Mouse (Mus musculus): ENCODE results near the gene Rasgef1b. TPM values are rescaled to one million over a fixed set of nuclear protein-coding genes. Genes with fewer than 3 reads are reported as not detected.

Gene Rasgef1b
- total and polyA plus RNA-seq, 3 experiments = 0.17 to 0.26 (median 0.21) TPM

GRCm38 (mm10) chr5:99599376-99599775, 129.5 kb downstream of the Rasgef1b start:
- Histone ChIP-seq H3K9me3 (replicated peaks; ENCODE audit: low read length) (no peaks in the 10 kb centered on the region), H3K4me1 (ENCODE audit: control insufficient read depth in 1 of 2, insufficient read depth in 2 of 2) (peaks cover 0 to 5% of the 10 kb centered on the region in 2 experiments; a peak in 2 of 4 replicates), H3K36me3 (replicated peaks in 1 of 2; ENCODE audit: control insufficient read depth in 1 of 2, insufficient read depth in 1 of 2, low read length in 1 of 2) (no peaks in the 10 kb centered on the region), H3K27me3 (replicated peaks) (no peaks in the 10 kb centered on the region), H3K27ac (ENCODE audit: insufficient read depth, low read depth) (no peak overlapping the region), H3K79me2 (replicated peaks; ENCODE audit: control insufficient read depth, extremely low read depth, insufficient read depth, poor library complexity, severe bottlenecking) (no peaks in the 10 kb centered on the region), H3K4me3 (replicated peaks in 1 of 3; ENCODE audit: low read depth in 2 of 3, low read length in 2 of 3, poor library complexity in 1 of 3) (no peak overlapping the region), H3K4me2 (ENCODE audit: insufficient read depth, low read depth, poor library complexity, severe bottlenecking) (no peak overlapping the region), H3K9ac (ENCODE audit: insufficient read depth, low read depth) (no peak overlapping the region)
- in situ Hi-C loops (cut with MboI; ENCODE audit: low pct_ligation_motif_present, low pct_unique_long_range_greater_than_20kb, low sequenced_read_pairs) (no loop called here), dilution Hi-C loops (cut with MboI; ENCODE audit: extremely low pct_ligation_motif_present, extremely low pct_unique_long_range_greater_than_20kb, low sequenced_read_pairs) (no loop called here)
- TF ChIP-seq JUND (conservative IDR thresholded peaks at IDR 0.05; ENCODE audit: low read depth, low read length) = no peak
- TF ChIP-seq ZKSCAN1 (IDR thresholded peaks at IDR 0.05; ENCODE audit: borderline replicate concordance, low read depth, low read length) = no peak
- no peak for TF ChIP-seq ETS1 (conservative IDR thresholded peaks at IDR 0.05; ENCODE audit: low read depth, low read length)
- TF ChIP-seq ZNF384 (IDR thresholded peaks at IDR 0.05; ENCODE audit: low read depth, low read length) = no peak
- TF ChIP-seq UBTF (IDR thresholded peaks at IDR 0.05; ENCODE audit: low read depth, low read length) = no peak
- no peak for TF ChIP-seq BHLHE40 (IDR thresholded peaks at IDR 0.05; ENCODE audit: low read depth, low read length)
- no peak for TF ChIP-seq E2F4 (IDR thresholded peaks at IDR 0.05; ENCODE audit: insufficient replicate concordance, low read depth, low read length)
- TF ChIP-seq IRF4 (IDR thresholded peaks at IDR 0.05; ENCODE audit: low read depth, low read length) = no peak
- no peak for TF ChIP-seq HCFC1 (IDR thresholded peaks at IDR 0.05; ENCODE audit: low read depth, low read length)
- no peak for DNase-seq (ENCODE audit: extremely low read depth)

GRCm38 (mm10) chr5:99598470-99599110, 130.3 kb downstream of the Rasgef1b start:
- no peak overlapping the region for H3K9ac ChIP-seq (ENCODE audit: insufficient read depth, low read depth)
- in situ Hi-C loops (cut with MboI; ENCODE audit: low pct_ligation_motif_present, low pct_unique_long_range_greater_than_20kb, low sequenced_read_pairs) = no loop called here
- TF ChIP-seq MAZ (IDR thresholded peaks at IDR 0.05; ENCODE audit: low read depth, low read length) (no peak), ELF1 (IDR thresholded peaks at IDR 0.05; ENCODE audit: low read depth, low read length) (no peak), MXI1 (IDR thresholded peaks at IDR 0.05; ENCODE audit: low read depth, low read length) (no peak), CTCF (conservative IDR thresholded peaks at IDR 0.05 in 1 of 2, IDR thresholded peaks at IDR 0.05 in 1 of 2; ENCODE audit: low read depth in 2 of 2, low read length in 2 of 2) (no peak), CHD2 (IDR thresholded peaks at IDR 0.05; ENCODE audit: low read length) (no peak), ETS1 (conservative IDR thresholded peaks at IDR 0.05; ENCODE audit: low read depth, low read length) (no peak), USF1 (IDR thresholded peaks at IDR 0.05; ENCODE audit: low read depth, low read length) (no peak), JUND (conservative IDR thresholded peaks at IDR 0.05; ENCODE audit: low read depth, low read length) (no peak), KAT2A (IDR thresholded peaks at IDR 0.05; ENCODE audit: insufficient replicate concordance, low read length) (no peak), SIN3A (IDR thresholded peaks at IDR 0.05; ENCODE audit: low read length) (no peak), SMC3 (IDR thresholded peaks at IDR 0.05; ENCODE audit: low read depth, low read length) (no peak), E2F4 (IDR thresholded peaks at IDR 0.05; ENCODE audit: insufficient replicate concordance, low read depth, low read length) (no peak), IRF4 (IDR thresholded peaks at IDR 0.05; ENCODE audit: low read depth, low read length) (no peak), MAFK (IDR thresholded peaks at IDR 0.05; ENCODE audit: insufficient replicate concordance, low read length) (no peak), USF2 (conservative IDR thresholded peaks at IDR 0.05; ENCODE audit: low read depth, low read length) (no peak)

More at GRCm38 (mm10) chr5:99598470-99599110, 130.3 kb downstream of the Rasgef1b start:
- dilution Hi-C loops (cut with MboI; ENCODE audit: extremely low pct_ligation_motif_present, extremely low pct_unique_long_range_greater_than_20kb, low sequenced_read_pairs) = no loop called here
- Histone ChIP-seq H3K9me3 (replicated peaks; ENCODE audit: low read length) (no peaks in the 10 kb centered on the region), H3K79me2 (replicated peaks; ENCODE audit: control insufficient read depth, extremely low read depth, insufficient read depth, poor library complexity, severe bottlenecking) (no peaks in the 10 kb centered on the region), H3K4me3 (replicated peaks in 1 of 3; ENCODE audit: low read depth in 2 of 3, low read length in 2 of 3, poor library complexity in 1 of 3) (no peak overlapping the region), H3K4me1 (ENCODE audit: control insufficient read depth in 1 of 2, insufficient read depth in 2 of 2) (peaks cover 0 to 5% of the 10 kb centered on the region in 2 experiments; a peak in 2 of 4 replicates), H3K27ac (ENCODE audit: insufficient read depth, low read depth) (no peak overlapping the region), H3K27me3 (replicated peaks) (no peaks in the 10 kb centered on the region), H3K36me3 (replicated peaks in 1 of 2; ENCODE audit: control insufficient read depth in 1 of 2, insufficient read depth in 1 of 2, low read length in 1 of 2) (no peaks in the 10 kb centered on the region), H3K4me2 (ENCODE audit: insufficient read depth, low read depth, poor library complexity, severe bottlenecking) (no peak overlapping the region)
- DNase-seq (ENCODE audit: extremely low read depth) = no peak
